Mouse (Mus musculus) stomach, embryonic 15.5 days (tissue): ENCODE measurements around the gene Ywhag. TPM values are rescaled to one million over a fixed set of nuclear protein-coding genes. Genes with fewer than 3 reads are reported as not detected.

ENCODE experiments used
- ATAC-seq: fragments of 200-750 bp; cut with Nextera tagmentation; 2 replicates; pipeline ENCODE4 v1.8.0; 2017; ENCODE audit warnings: low read depth, moderate number of reproducible peaks, moderate TSS enrichment; ENCODE audit not compliant: insufficient read depth, low FRiP score
- H3K27ac ChIP-seq: fragments of 300-500 bp; sonication (generic); 2 replicates; pipeline ENCODE4 v1.5.1; 2015; ENCODE audit warnings: mild to moderate bottlenecking, inconsistent platforms
- H3K27me3 ChIP-seq: fragments of 300-500 bp; sonication (generic); replicated peaks from 2 replicates; pipeline ENCODE4 v1.6.1; 2015; ENCODE audit warnings: inconsistent platforms
- H3K36me3 ChIP-seq: fragments of 300-500 bp; sonication (generic); 2 replicates; pipeline ENCODE4 v1.6.1; 2015; ENCODE audit warnings: inconsistent platforms
- H3K4me1 ChIP-seq: fragments of 300-500 bp; sonication (generic); 2 replicates; pipeline ENCODE4 v1.6.1; 2015; ENCODE audit warnings: inconsistent platforms
- H3K4me2 ChIP-seq: fragments of 300-500 bp; sonication (generic); 2 replicates; pipeline ENCODE4 v1.6.1; 2015; ENCODE audit warnings: mild to moderate bottlenecking, inconsistent platforms
- H3K4me3 ChIP-seq: fragments of 300-500 bp; sonication (generic); replicated peaks from 2 replicates; pipeline ENCODE4 v1.5.1; 2015; ENCODE audit warnings: inconsistent platforms
- H3K9ac ChIP-seq: fragments of 300-500 bp; sonication (generic); 2 replicates; pipeline ENCODE4 v1.6.1; 2015; ENCODE audit warnings: inconsistent platforms
- H3K9me3 ChIP-seq: fragments of 300-500 bp; sonication (generic); 2 replicates; pipeline ENCODE4 v1.6.1; 2016; ENCODE audit warnings: inconsistent platforms
- WGBS: fragments of 180-500 bp; shearing (Covaris S2); methylation state at CpG from one replicate; pipeline ENCODE4 v1.1.7; 2015; 5-methylcytosine and 5-hydroxymethylcytosine counted together
- polyA plus RNA-seq: library from polyadenylated mRNA; unstranded; fragments of >200 nt; fragmentation: Nextera tagmentation; extraction: Ambion mirVana; gene quantifications from 2 replicates; pipeline ENCODE4 v1.2.1, GENCODE M21; 2015

The Ywhag gene
- polyA plus RNA-seq, 1 experiment from 2014 or later, result 173 TPM

DNA sequence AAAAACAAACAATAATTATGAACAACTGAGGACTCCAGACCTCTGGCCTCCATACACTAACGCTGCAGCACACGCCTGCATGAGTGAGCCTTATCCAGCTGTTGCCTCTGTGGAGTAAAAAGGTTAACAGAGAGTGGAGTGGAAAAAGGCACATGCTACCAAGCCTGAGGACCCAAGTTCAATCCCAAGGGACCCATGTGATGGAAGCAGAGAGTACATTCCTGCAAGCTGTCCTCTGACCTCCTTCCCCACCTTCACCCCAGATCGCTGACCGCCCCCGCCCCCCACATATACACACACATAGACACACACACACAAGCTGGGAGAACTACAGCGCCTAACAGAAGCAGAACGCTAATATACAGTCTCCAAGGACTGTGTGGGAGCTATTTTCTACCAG lies 10.5 kb downstream of the Ywhag start:
- Histone ChIP-seq H3K9ac (no peak overlapping the region), H3K27ac (no peak overlapping the region), H3K4me2 (no peak overlapping the region), H3K36me3 (peaks cover 52% of the 10 kb centered on the region), H3K9me3 (no peaks in the 10 kb centered on the region), H3K4me1 (no peaks in the 10 kb centered on the region), H3K4me3 (no peak overlapping the region), H3K27me3 (no peaks in the 10 kb centered on the region)
- WGBS, result 95% methylated on average over 7 of the region's 7 CpGs
- no peak for ATAC-seq

- H3K27ac ChIP-seq, result no peak overlapping the region
- 89% methylated on average over 3 of the region's 3 CpGs for WGBS
- no peak overlapping the region for H3K9ac ChIP-seq
- no peak overlapping the region for H3K4me2 ChIP-seq
- H3K9me3 ChIP-seq, result no peaks in the 10 kb centered on the region
- H3K4me3 ChIP-seq, result no peak overlapping the region
- no peaks in the 10 kb centered on the region for H3K4me1 ChIP-seq
- no peak for ATAC-seq
- peaks cover 34% of the 10 kb centered on the region for H3K36me3 ChIP-seq
- H3K27me3 ChIP-seq, result no peaks in the 10 kb centered on the region
These were observed 14.5 kb downstream of the Ywhag start for GRCm38 (mm10) chr5:135919902-135920301.

DNA sequence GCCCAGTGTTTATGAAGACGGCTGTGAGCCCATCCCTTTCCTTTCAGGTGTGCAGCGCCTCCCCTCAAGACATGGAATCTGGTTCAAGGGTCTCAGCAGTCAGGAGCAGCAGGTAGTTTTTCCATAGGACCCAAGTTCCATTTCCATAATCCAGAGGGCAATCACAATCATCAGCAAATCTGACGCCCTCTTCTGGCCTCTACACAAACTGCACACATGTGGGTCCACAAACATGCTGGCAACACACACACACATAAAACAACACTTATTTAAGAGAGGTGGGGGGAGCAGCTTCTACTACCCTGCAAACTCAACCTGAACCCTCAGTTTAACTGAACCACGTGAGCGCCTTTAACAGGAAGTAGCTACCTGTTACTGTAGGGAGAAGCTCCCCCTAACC lies 15.8 kb downstream of the Ywhag start:
- WGBS, result 95% methylated on average over 5 of the region's 5 CpGs
- Histone ChIP-seq H3K9me3 (no peaks in the 10 kb centered on the region), H3K27me3 (no peaks in the 10 kb centered on the region), H3K4me1 (no peaks in the 10 kb centered on the region), H3K9ac (no peak overlapping the region), H3K4me2 (no peak overlapping the region), H3K27ac (no peak overlapping the region), H3K4me3 (no peak overlapping the region), H3K36me3 (peaks cover 33% of the 10 kb centered on the region)
- ATAC-seq, result no peak

DNA sequence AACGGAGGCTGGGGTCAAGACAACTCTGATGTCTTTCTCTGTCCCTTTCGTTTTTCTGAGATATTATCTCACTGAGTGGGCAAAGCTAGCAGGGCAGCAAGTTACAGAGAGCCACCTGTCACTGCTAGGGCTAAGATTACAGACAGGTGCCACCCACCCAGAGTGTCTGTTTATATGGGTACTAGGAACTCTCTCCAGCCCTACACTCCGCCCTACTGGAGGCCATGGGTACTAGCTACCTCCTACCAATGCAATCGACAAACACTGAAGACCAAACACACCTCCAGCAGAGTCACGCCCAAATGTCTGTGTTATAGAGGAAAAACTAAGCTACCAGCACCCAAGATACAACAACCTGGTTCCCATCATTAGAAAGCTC lies 16.4 kb downstream of the Ywhag start:
- H3K4me1 ChIP-seq, result no peaks in the 10 kb centered on the region
- WGBS, result 89% methylated on average over 5 of the region's 5 CpGs
- no peak overlapping the region for H3K9ac ChIP-seq
- H3K4me2 ChIP-seq, result no peak overlapping the region
- no peak for ATAC-seq
- no peaks in the 10 kb centered on the region for H3K27me3 ChIP-seq
- H3K4me3 ChIP-seq, result no peak overlapping the region
- no peaks in the 10 kb centered on the region for H3K9me3 ChIP-seq
- no peak overlapping the region for H3K27ac ChIP-seq
- peaks cover 31% of the 10 kb centered on the region for H3K36me3 ChIP-seq

GRCm38 (mm10) chr5:135917327-135918058 lies 16.9 kb downstream of the Ywhag start:
- Histone ChIP-seq H3K4me2 (no peak overlapping the region), H3K9ac (no peak overlapping the region), H3K4me1 (no peaks in the 10 kb centered on the region), H3K9me3 (no peaks in the 10 kb centered on the region), H3K4me3 (no peak overlapping the region), H3K27ac (no peak overlapping the region), H3K27me3 (no peaks in the 10 kb centered on the region), H3K36me3 (peaks cover 26% of the 10 kb centered on the region)
- 90% methylated on average over 8 of the region's 8 CpGs for WGBS
- no peak for ATAC-seq

- H3K4me1 ChIP-seq, result no peaks in the 10 kb centered on the region
- H3K4me3 ChIP-seq, result no peak overlapping the region
- 88% methylated on average over 3 of the region's 3 CpGs for WGBS
- no peak overlapping the region for H3K9ac ChIP-seq
- no peak overlapping the region for H3K27ac ChIP-seq
- H3K9me3 ChIP-seq, result no peaks in the 10 kb centered on the region
- H3K27me3 ChIP-seq, result no peaks in the 10 kb centered on the region
- peaks cover 19% of the 10 kb centered on the region for H3K36me3 ChIP-seq
- no peak for ATAC-seq
- no peak overlapping the region for H3K4me2 ChIP-seq
These were observed 17.8 kb downstream of the Ywhag start for GRCm38 (mm10) chr5:135916601-135917000.

DNA sequence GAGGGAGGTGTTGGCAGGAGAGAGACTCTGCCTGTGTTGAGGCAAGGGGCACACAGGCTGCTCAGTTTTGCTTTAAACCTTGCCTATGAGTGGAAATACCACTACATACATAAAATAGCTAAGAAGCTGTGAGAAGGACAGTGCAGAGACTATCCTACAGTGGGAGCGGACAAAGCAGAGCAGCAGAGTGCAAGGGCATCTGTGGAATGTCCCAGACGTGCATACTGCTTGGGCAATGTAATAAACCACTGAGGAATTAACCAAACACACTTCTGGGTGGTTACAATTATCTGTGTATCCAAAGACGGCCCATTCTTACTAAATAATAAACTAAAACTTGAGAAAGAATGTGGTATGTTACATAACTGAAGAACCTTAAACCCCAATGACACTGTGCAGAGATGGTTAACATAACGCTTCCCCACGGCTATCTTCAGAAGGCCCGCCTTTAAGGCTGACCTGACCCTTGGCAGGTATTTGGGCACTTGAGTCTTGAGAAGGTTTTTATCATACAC lies 18.3 kb downstream of the Ywhag start:
- 69% methylated on average over 6 of the region's 6 CpGs for WGBS
- Histone ChIP-seq H3K9me3 (no peaks in the 10 kb centered on the region), H3K9ac (no peak overlapping the region), H3K36me3 (peaks cover 20% of the 10 kb centered on the region), H3K4me2 (no peak overlapping the region), H3K4me1 (no peaks in the 10 kb centered on the region), H3K27me3 (no peaks in the 10 kb centered on the region), H3K27ac (no peak overlapping the region), H3K4me3 (no peak overlapping the region)
- no peak for ATAC-seq

DNA sequence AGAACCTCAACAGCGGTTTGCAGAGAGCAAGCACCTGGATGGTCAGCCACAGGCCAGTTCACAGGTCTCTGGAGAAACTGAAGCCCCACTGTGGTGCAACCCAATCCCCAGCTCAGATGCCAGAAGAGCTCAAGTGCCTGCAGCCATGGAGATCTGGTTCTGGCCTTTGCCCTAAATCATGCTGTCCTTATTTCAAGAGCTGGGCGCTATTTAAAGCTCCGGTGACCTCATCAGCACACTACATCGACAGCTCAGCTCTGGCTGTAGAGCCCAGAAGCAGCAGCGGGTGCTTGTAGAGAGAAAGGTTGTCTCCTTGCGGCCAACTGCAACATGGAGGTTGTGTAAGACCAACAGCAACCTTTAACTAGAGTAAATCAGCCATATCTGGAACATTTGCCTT lies 20.3 kb downstream of the Ywhag start:
- H3K4me3 ChIP-seq, result no peak overlapping the region
- no peaks in the 10 kb centered on the region for H3K27me3 ChIP-seq
- H3K9ac ChIP-seq, result no peak overlapping the region
- WGBS, result 81% methylated on average over 6 of the region's 6 CpGs
- H3K4me2 ChIP-seq, result no peak overlapping the region
- H3K4me1 ChIP-seq, result no peaks in the 10 kb centered on the region
- H3K27ac ChIP-seq, result no peak overlapping the region
- H3K9me3 ChIP-seq, result no peaks in the 10 kb centered on the region
- peaks cover 28% of the 10 kb centered on the region for H3K36me3 ChIP-seq
- no peak for ATAC-seq

DNA sequence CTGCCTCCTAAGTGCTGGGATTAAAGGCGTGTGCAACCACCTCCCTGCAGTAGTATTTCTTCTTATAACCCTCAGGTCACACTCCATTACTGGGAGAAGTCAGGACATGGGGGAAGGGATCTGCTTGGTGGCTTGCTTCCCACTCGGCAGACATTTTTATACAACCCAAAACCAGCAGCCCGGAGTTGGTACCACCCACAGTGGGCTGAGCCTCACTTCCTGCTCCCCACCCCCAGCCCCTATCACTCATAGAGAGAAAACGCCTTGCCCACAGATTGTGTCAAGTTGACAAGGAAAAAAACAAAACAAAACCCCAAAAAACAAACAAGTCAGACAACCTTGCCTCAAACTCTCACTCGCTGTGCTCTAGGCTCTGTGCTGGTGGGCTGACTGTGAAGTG lies 21.2 kb downstream of the Ywhag start:
- Histone ChIP-seq H3K27ac (no peak overlapping the region), H3K9ac (no peak overlapping the region), H3K36me3 (peaks cover 31% of the 10 kb centered on the region), H3K9me3 (no peaks in the 10 kb centered on the region), H3K4me2 (no peak overlapping the region), H3K4me3 (no peak overlapping the region), H3K4me1 (no peaks in the 10 kb centered on the region), H3K27me3 (no peaks in the 10 kb centered on the region)
- WGBS, result 72% methylated on average over 5 of the region's 5 CpGs
- no peak for ATAC-seq

DNA sequence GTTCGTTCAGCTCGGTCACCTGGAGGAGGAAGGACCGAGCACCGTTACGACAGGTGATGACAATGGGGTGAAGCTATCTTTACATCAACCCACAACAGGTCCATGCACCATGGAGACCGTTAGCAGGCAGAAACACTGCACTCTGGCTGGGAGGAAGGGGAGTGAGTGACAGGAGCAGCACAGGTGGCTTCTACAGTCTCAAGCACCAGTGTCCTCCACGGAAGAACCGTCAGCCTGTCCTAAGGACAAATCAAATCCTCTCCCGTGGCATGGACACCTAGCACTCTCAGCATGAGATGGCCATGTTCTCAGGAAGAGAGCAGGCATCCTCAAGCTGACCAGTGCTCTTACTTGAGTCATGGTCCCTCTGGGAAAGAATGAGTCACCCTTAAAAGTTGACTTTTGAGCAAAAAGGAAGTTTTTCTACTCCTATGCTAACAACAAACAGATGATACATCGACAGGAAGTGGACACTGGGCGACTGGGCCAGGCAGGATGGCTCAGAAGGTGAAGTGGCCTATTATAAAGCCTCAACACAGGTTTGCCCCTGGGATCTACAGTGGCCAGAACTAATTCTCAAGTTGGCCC lies 22.7 kb downstream of the Ywhag start:
- H3K9ac ChIP-seq, result no peak overlapping the region
- H3K27ac ChIP-seq, result no peak overlapping the region
- no peaks in the 10 kb centered on the region for H3K9me3 ChIP-seq
- no peak overlapping the region for H3K4me2 ChIP-seq
- 88% methylated on average over 11 of the region's 11 CpGs for WGBS
- ATAC-seq, result no peak
- no peak overlapping the region for H3K4me3 ChIP-seq
- peaks cover 35% of the 10 kb centered on the region for H3K36me3 ChIP-seq
- no peaks in the 10 kb centered on the region for H3K4me1 ChIP-seq
- no peaks in the 10 kb centered on the region for H3K27me3 ChIP-seq

DNA sequence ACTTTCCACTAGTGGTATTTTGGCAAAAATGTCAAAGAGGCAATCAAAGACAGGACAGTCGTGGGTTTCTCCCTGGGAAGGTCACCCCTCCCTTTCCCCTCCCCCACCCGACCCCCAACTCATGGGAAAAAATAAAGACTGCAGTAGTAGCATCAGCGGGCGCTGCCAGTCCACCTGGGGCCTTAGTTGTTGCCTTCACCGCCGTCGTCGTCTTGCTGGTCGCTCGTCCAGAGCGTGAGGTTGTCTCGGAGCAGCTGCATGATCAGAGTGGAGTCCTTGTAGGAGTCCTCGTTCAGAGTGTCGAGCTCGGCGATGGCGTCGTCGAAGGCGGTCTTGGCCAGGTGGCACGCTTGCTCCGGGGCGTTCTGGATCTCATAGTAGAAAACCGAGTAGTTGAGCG lies 23.6 kb downstream of the Ywhag start:
- Histone ChIP-seq H3K4me1 (no peaks in the 10 kb centered on the region), H3K27ac (no peak overlapping the region), H3K36me3 (peaks cover 35% of the 10 kb centered on the region), H3K9ac (no peak overlapping the region), H3K9me3 (no peaks in the 10 kb centered on the region), H3K4me3 (no peak overlapping the region), H3K27me3 (no peaks in the 10 kb centered on the region), H3K4me2 (no peak overlapping the region)
- no peak for ATAC-seq
- 88% methylated on average over 25 of the region's 25 CpGs for WGBS

DNA sequence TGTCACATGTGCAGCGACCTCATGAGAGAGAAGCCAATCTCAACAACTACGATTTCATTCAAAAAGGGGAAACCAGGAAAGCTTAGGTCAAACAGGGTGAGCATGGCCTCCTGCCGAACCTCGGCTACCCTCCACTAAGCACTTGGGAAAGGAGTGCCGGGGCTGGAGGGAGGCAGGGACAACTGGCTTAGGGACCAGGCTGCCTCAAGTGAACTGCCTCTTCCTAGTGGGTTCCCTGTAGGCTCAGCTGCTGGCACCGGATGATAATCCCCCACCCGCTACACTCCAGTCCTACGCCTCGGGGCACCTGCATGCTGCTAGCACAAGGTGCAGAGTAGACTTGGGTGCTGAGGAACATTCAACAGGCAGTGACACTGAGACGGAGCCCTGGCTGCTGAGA lies 24.8 kb downstream of the Ywhag start:
- no peak overlapping the region for H3K9ac ChIP-seq
- peaks cover 31% of the 10 kb centered on the region for H3K36me3 ChIP-seq
- WGBS, result 86% methylated on average over 10 of the region's 10 CpGs
- no peak for ATAC-seq
- H3K4me2 ChIP-seq, result no peak overlapping the region
- no peaks in the 10 kb centered on the region for H3K9me3 ChIP-seq
- no peaks in the 10 kb centered on the region for H3K27me3 ChIP-seq
- no peak overlapping the region for H3K4me3 ChIP-seq
- no peaks in the 10 kb centered on the region for H3K4me1 ChIP-seq
- H3K27ac ChIP-seq, result no peak overlapping the region
